Mouse (Mus musculus): ENCODE data around the gene Filip1l.

Filip1l gene

DNA sequence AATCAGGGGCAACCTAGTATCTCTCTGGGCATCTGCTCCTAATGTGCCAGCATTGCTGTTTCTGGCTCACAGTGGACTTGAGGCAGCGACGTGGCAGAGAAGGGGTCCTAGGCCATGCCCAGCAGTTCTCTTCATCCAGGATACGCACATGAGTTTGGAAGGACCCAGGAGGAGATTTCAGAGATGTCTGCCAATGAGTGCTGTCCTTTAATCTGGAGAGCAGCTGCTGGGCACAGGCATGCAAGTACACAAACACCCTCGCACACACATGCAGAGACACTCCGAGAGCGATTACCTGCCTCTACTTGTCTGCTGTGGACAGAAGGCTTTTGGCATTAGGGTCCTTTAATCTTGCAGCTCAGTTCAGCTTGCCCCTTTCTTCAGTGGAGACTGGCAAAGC, at the start of gene Filip1l:
Gene Filip1l, plus strand, starts transcription at position 343 of the 400 bp plus-strand sequence.
- no peak for DNase-seq (ENCODE audit: low read depth, low spot score)

DNA sequence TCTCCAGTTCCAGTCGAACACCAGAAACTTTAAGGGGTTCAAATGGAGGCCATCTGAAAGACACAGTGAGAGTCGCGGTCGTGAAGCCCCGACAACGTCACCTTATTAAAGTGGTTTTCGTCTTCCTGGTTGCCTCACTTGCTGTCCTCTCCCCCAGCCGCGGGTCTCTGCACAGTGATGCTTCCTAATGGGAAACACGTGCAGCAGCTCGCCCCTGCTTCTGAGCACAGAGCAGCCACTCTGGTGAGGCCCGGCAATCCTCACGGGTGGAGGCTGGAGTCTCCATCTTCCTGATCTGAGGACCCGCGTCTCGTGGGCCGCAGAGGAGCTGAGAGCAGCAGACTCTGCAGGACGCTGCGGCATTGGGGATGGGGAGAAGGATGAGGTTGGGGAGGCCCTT, 49.2 kb upstream of the Filip1l start:
- peak; percentile 47 for DNase-seq (ENCODE audit: low read depth, low spot score)

DNA sequence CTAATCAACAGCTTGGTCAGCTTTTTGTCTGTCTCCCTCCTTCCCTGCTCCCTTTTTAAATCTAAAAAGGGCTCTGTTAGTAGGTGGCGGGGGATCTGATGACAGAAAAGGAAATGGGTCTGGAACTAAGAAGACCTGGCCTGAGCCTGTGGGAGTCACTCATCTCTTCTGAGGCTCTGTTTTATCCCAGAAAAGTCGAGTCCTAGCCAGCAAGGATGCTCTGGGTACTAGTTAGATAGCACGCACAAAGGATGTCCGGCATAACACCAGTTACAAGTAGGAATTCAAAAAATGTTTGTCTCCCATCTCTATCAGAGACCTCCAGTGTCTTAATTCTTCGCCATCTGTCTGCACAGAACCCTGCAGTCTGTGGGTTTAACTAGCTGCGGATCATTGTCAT, 47.4 kb upstream of the Filip1l start:
- DNase-seq (ENCODE audit: low read depth, low spot score) = no peak

DNA sequence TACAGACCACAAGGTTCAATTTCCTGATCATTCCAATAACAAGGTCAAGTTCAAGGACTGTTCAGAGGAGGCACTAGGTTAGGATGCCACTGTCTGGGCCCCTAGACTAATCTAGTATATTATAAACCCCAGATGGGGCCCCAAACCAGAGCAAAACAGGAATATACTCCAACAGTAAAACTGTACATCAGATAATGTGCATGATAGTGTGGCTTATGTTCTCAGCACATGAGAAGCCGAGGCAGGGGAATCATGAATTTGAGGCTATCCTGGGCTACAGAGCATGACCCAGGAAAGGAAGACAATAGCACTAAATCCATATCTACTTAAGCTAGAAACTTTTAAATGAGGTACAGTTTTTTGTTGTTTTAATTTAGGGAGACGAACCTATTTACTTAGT, 40.8 kb upstream of the Filip1l start:
- DNase-seq (ENCODE audit: low read depth, low spot score) = no peak

DNA sequence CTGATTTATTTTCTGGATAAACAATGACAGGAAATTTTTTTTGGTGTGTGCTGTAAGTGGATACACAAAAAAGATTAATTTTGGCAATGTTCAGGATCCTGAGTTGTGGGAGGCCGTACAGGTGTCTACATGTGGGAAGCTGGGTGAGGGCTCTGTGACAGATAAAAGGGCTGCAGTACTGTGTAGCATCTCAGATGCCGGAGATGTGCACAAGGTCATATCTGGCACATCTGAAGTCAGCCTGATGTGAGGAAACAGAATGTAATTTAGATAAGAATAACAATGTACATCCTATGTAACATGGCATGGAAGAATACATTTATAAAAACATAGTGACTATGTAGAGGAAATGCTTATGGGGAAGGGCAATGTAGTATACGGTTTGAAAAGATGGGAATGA, 39.4 kb upstream of the Filip1l start:
- no peak for DNase-seq (ENCODE audit: low read depth, low spot score)

DNA sequence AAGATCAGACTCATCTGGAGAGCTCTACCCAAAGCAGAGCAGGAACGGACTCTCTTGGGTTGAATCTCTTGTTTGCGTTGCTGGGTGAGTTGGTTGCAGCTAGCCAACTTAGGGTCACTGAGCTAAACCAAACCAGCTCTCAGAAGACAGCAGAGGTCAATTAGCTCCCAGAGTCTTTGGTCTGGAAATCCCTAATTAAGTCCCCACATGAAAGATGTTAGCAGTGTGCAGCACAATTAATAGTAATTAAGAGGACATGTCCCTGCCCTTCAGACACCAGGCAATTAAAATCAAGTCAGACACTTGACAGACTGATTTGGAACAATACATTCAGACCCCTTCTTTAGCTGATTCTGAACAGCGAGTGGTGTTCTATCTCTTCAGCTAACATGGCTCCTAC, 38.7 kb upstream of the Filip1l start:
- DNase-seq (ENCODE audit: low read depth, low spot score) = no peak

DNA sequence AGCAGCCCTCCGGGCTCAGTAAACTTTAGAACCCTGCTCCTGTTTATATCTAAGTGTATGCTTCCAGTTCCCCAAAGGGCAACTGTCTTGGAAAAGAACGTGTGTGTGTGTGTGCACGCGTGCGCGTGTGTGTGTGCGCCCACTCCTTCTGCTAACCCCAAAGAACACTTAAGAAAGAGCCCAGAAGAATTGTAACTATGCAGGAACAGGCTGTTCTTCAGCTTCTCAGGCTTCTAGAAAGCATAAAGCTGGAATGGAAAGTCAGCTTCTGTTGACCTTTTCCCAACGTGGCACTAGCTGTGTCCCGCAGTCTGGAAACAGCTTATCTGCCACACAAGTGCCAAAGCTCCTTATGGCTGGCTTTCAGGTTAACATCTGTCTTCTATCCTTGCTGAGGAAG, 37.9 kb upstream of the Filip1l start:
- DNase-seq (ENCODE audit: low read depth, low spot score) = no peak

DNA sequence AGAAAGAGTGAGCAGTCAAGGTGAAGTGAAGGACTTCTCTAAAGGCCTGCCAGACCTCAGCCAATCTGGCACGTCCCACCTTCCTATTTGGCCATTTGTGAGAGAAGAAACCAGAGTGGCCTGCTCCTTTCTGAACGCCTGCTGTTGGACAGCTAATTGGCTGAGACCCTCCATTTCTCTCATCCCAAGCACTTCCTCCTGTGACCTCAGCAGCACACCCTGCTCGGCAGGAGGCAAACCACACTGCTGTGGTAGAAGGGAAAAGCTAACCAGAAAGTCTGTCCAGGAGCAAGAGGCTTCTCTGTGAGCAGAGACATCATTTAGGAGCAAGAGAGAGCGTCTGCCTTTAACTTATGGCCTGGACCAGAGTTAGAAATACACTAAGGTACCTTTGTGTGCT, 35.8 kb upstream of the Filip1l start:
- DNase-seq (ENCODE audit: low read depth, low spot score) = no peak

DNA sequence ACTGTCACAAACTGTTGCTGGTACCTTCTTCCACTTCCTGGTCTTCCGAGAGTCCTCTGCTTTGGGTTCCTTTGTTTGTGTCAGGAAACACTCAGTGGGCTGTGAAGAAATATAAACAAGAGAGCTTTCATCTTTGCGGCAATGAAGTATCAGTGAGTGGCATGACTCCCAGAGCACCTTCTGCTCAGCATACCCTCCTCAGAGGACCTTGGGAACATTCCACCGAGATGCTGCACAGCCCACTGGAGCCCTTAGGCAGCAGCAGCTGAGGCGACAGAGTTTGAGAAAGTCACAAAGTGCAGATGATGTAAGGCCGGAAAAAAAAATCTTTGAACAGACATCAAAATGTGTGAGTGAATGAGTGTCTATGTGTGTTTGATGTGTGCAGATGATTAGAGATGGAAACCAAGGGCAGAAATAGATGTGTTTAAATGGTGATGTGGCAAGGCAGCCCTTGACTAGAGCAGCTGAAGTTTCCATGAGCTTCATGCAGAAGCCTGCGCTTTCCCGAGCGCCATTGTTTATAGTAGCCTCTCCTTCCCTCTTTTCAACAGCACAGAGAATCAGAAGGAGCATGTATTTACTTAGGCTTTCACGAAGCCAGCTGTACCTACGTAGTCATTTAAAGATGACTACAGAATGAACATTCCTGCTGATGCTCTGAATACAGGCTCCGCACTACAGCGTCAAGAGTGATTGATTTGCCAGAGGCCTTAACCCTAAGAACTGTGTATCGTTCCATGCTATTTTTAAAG, 34.8 kb upstream of the Filip1l start:
- no peak for DNase-seq (ENCODE audit: low read depth, low spot score)

DNA sequence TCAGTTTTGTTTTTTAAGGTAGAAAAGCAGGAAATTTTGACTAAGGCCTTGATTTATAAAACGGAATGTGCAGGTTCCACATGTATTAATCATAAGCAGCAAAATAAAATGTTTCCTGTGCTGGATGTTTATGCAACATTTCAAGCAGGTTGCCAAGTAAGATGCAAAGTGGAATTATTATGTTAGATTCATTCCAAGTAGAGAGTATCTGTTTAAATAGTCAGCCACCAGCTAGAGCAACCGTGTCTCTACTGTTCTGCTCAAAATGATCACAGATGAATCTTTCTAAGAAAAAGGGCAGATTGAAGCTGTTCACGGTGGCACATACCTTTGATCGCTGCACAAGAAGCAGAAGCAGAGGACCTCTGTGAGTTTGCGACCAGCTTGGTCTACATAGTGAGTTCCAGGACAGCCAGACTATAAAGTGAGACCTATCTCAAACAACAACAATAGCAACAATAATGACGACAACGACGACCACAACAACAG, 34.2 kb upstream of the Filip1l start:
- DNase-seq (ENCODE audit: low read depth, low spot score) = no peak

DNA sequence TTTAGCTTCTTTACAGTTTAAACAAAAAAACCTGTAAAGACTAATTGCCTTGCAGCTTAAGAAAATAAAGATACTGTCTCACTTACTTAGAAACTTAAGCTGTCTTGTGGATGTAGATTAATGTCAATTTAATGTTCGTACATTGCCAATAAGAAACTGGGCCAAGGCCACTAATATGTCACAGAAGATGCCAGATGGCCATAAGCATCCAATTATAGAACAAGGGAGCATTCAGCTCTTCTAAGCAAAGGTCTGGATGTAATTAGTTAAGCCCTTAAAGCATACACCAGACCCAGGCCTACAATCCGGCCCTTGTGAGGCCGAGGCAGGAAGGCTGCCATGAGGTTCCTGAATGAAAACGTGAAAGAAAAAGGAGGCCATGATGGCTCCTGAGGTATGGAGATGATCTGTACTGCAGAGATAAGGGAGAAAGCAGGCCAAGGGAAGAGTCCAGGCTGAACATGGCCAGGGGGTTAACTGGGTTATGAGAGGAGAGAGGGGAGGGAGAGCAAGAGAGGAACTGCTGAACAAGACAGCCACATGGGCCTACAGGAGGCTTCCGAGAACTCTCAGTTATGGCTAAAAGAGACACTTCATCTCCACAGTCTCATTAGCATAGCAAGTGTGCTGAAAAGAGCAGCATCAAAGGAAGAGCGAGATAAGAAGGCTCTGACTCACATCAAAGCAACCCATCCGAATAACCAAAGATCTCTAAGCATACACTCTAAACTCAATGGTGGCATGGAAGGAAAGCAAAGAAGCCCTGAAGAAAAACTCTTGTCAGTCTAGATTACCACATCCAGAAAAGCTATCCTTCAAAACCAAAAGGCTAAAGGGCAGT, 33.4 kb upstream of the Filip1l start:
- DNase-seq (ENCODE audit: low read depth, low spot score) = no peak

DNA sequence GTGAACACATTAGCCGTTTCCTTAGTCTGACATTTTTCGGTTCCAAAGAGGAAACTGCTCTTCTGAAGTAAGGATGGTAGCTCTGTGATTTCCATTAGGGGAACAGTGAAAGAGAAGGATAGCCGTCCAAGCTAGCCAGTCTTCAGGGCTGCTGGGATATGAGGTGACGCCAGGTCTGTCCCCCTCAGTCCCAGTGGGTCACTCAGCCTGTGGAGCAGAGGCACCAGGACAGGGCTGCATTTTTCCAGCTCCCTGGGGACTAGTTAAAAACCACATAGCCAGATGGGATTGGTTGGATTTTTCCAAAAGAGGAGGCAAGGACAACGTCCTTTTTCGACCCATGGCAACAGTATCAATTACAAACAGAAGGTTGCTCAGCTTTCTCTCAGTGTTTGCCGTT, 25.9 kb upstream of the Filip1l start:
- DNase-seq (ENCODE audit: low read depth, low spot score) = peak; percentile 39

DNA sequence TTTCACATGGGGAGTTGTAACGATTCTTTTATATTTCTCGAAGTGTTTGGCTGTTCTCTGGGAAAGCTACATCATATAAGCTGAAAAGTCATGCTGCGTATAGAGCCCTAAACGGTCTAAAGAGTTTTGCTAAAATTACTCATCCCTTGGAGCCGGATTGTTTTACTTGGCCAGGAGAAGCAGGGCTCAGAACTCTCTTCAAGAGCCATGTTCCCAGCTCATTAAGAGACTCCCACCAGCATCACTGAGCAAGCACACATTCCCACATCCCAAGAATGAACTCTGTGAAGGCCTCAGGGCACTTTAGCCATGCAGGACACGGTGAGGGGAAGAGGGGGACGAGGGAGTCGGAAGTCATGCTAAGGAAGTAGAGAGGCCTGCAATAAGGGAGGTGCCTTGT, 23.9 kb upstream of the Filip1l start:
- no peak for DNase-seq (ENCODE audit: low read depth, low spot score)

DNA sequence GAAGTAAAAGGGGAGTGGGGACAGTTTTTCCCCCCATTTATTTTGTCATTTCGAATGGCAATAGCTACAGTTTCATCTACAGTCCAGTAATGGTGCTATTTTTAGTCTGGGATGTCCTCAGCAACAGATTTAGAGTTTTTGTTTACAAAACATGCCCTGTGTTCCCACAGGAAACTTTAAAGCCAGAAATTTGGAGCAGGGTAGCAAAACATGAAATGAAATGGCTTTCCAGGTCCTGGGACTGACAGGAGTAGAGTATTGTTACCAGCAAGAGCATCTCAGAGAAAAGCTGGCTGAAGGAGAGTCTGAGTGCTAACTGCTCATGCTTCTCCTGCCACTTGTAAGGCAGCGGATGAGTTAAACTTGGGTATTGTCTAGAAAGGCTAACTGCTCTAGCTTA, 22.8 kb upstream of the Filip1l start:
- no peak for DNase-seq (ENCODE audit: low read depth, low spot score)

DNA sequence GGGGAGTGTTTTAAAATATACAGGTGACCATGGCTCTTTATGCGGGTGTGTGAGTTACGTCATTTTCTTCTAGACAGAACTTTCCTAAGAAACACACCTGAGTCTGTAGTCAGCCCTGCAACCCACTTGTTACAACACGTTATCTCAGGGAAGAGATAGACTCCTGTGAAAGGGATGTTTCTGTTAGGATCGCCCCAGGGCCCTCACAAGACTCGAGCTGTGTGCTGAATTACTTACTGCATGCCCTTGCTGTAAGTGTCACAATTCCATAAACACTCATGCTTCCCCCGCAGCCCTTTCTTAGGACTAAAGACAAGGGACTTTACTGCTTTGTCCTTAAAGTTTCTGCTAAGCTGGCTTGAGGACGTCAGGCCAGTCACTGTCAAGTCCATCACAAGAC, 20.6 kb upstream of the Filip1l start:
- no peak for DNase-seq (ENCODE audit: low read depth, low spot score)

DNA sequence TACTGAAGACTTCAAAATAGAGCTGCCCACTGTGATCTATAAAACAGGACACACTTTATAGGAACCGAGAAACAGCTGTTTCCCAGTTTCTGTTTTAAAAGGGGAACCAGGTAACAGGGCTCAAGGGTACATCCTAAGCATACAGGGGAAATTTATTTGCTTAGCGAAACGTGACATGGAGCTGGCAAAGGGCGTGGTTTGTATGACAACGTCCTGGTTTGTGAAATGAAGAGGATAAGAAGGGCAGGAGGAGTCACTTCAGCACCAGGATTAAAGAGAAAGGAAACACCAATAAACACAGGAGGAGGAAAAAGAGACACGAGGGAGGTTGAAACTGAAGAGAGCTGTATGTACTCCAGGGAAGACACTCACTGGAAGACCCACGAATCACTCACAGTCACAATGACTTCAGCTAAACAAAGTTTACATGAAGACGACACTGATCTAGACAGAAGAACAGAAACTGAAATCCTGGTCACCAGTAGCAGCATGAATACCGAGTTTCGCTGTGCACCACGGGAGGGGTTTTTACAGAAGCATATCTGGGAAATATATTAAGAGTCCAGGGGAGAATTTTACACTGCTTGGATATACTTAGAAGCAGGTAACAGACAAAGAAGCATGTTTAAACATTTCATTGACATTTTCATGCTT, 16.0 kb upstream of the Filip1l start:
- DNase-seq (ENCODE audit: low read depth, low spot score) = no peak

DNA sequence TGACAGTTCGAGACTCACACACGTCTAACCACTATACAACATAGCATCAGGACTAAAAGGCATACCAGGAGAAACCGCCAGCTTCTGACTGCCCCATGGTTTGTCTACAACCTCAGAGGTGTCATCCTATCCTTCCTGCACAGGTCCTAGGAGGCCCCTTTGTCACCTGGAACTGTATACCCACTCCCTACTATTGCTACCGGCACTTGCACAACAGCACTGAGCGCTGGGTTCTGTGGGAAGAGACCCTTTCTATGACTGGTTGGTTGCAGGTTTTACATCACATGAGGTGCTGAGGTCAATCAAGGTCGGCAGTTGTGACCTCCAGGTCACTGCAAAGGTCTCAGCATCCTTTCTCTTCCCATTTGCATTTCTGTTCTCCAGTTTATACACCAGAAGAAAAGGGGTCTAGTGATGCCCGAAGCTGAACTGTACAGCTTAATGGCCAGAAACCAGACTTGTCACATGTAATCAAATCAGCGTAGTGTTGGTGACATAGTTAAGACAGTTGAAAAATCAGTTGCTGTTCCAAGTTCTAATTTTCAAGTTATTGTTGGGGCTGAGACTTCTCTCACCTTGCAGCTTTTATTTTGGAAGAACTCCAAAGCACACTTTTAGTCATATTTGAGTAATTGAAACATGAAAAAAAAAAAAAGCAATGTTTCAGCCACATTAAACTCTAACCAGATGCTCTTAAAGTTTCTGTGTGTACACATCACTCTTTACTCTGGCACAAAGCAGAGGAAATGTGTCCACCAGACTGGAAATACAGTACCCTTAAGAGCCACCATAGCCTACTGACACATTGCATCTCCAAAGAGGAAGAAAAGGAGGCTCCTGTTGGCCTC, 12.9 kb upstream of the Filip1l start:
- no peak for DNase-seq (ENCODE audit: low read depth, low spot score)

DNA sequence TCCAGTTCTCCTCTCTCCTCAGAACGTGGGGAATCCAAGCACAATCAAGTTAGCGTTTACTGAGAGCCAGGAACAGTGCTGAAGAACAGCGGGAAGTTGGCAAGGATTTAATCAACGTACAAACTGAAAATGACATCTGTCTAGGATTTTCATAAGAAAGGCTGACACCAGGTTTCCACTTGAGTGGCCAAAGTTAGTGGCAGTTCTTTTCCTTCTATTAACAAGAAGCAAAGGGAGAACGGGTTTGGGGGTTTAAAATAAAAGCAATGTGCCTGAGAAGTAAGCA, 12.3 kb upstream of the Filip1l start:
- no peak for DNase-seq (ENCODE audit: low read depth, low spot score)

DNA sequence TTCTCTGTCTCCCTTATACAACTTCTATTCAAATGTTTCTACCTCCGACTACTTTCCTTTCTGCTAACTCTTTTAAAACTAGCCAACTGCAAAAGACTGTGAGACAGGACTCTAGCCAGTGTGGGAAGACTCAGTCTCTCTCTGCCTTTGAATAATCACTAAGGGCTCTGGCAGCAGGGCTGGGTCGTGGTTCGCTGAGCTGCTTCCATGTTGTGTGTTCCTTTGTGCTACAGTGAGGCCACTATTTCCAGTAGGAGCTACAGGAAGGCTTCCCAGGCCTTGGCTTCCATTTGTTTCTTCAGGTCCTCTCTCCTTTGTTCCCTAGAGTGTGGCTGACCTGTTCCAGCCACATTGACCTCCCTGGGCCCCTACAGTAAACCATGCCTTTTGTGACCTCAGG, 6.6 kb upstream of the Filip1l start:
- no peak for DNase-seq (ENCODE audit: low read depth, low spot score)

DNA sequence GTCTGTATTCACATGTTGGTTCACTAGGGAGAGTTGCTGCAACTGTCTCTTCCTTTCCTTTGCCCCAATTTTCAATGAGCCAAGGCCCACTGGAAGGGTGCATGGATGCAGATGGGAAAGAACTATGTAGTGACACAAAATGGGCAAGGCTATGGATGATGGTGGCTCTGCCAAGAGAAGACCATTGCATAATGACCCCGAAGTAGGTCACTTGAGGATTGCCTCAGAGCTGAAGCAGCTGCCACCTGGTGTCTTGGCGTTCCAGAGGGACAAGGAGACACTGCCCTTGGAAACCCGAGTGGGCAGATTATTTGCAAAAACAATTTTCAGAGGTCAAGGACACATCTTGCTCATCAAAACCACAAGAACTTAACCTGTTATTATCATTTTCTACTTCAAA, 3.9 kb upstream of the Filip1l start:
- DNase-seq (ENCODE audit: low read depth, low spot score) = no peak

DNA sequence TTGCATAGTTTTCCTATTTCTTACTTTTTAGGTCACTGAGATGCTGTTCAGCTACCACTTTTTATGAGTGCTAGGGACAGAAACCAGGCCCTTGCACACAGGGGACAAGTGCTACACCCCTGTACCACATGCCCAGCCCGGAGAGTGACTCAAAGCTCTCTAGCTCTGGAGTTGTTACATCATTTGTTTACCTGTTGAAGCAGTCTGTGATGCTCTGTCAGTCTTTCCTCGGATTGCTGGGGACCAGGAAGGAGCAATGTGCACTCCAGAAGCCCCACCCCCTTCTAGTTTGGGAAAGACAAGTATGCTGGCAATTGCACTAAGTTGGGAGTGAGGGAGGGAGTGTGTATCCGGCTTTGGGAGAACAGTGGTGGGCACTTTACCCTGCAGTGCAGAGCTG, 3.2 kb upstream of the Filip1l start:
- DNase-seq (ENCODE audit: low read depth, low spot score) = no peak

Data from mesoderm, embryonic 11.5 days (tissue).